Mouse (Mus musculus) ovary, adult 18-20 months (tissue): ENCODE measurements around the gene Rere.

Experiments used
- DNase-seq: peaks from one replicate; pipeline ENCODE4 v3.0.0; 2022; ENCODE audit warnings: low spot score, mixed read lengths

Gene Rere

GRCm38 (mm10) chr4:150608670-150609069 is 327.2 kb downstream of the Rere start:
- DNase-seq: no peak

GRCm38 (mm10) chr4:150613715-150614114 is 332.3 kb downstream of the Rere start:
- no peak for DNase-seq

GRCm38 (mm10) chr4:150615251-150616028 is 334.0 kb downstream of the Rere start:
- no peak for DNase-seq

GRCm38 (mm10) chr4:150616029-150616420 is 334.6 kb downstream of the Rere start:
- DNase-seq: no peak

- DNase-seq: no peak
These were observed 335.4 kb downstream of the Rere start for GRCm38 (mm10) chr4:150616841-150617240.

GRCm38 (mm10) chr4:150619011-150619410 is 337.6 kb downstream of the Rere start:
- no peak for DNase-seq

GRCm38 (mm10) chr4:150622641-150623040 is 341.2 kb downstream of the Rere start:
- no peak for DNase-seq

GRCm38 (mm10) chr4:150624214-150624823 is 342.9 kb downstream of the Rere start:
- DNase-seq: no peak

- no peak for DNase-seq
These were observed 343.5 kb downstream of the Rere start for GRCm38 (mm10) chr4:150624933-150625332.

GRCm38 (mm10) chr4:150625425-150625824 is 344.0 kb downstream of the Rere start:
- DNase-seq: peak; percentile 35

GRCm38 (mm10) chr4:150625951-150626732 is 344.7 kb downstream of the Rere start:
- no peak for DNase-seq

GRCm38 (mm10) chr4:150629266-150629665 is 347.8 kb downstream of the Rere start:
- DNase-seq: no peak

- DNase-seq: no peak
These were observed 354.1 kb downstream of the Rere start for GRCm38 (mm10) chr4:150635568-150635967.

GRCm38 (mm10) chr4:150636635-150637034 is 355.2 kb downstream of the Rere start:
- no peak for DNase-seq

GRCm38 (mm10) chr4:150644299-150644698 is 362.9 kb downstream of the Rere start:
- no peak for DNase-seq

- no peak for DNase-seq
These were observed 367.9 kb downstream of the Rere start for GRCm38 (mm10) chr4:150649327-150649726.

GRCm38 (mm10) chr4:150651390-150652277 is 370.2 kb downstream of the Rere start, which contains the start of gene Slc45a1:
Gene Slc45a1, minus strand, starts transcription at chr4:150652174.
- no peak for DNase-seq

GRCm38 (mm10) chr4:150653072-150653599 is 371.7 kb downstream of the Rere start:
- DNase-seq: no peak

- peak; percentile 57 for DNase-seq
These were observed 374.5 kb downstream of the Rere start for GRCm38 (mm10) chr4:150655989-150656388.

- no peak for DNase-seq
These were observed 375.1 kb downstream of the Rere start for GRCm38 (mm10) chr4:150656504-150656903.

- DNase-seq: no peak
These were observed 378.6 kb downstream of the Rere start for GRCm38 (mm10) chr4:150659926-150660610.
